Mouse (Mus musculus): Measurements from ENCODE around the gene Oca2. TPM values are rescaled to one million over a fixed set of nuclear protein-coding genes. Genes with fewer than 3 reads are reported as not detected.

Oca2 gene
- polyA plus RNA-seq, 1 experiment: not detected

DNA sequence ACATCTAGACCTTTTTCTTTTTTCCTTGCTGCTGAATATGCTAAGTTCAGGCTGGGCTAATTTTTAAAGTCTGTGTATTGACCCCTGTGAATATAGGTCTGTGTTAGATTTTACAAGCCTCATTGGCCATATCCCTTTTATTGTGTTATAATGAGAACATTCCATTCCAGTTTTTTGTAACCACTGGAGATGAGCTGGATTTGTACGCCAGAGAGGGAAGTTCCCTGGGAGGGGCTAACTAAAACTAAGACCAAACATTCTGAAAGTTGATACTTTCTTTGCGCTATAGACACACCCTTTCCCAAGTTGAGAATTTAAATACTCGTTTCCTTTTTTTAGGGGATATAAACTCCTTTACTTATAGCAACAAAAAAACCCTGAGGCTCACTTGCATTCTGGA, 34.7 kb upstream of the Oca2 start:
- Histone ChIP-seq H3K27me3 (ENCODE audit: control insufficient read depth, insufficient read depth, low read length, poor library complexity, severe bottlenecking) (no peaks in the 10 kb centered on the region), H3K27ac (ENCODE audit: insufficient read depth, low read length) (no peak overlapping the region), H3K9ac (ENCODE audit: low read depth, poor library complexity, severe bottlenecking) (no peak overlapping the region), H3K9me3 (replicated peaks; ENCODE audit: control insufficient read depth, insufficient read depth, low read length, poor library complexity, severe bottlenecking) (no peaks in the 10 kb centered on the region), H3K4me1 (ENCODE audit: control insufficient read depth, insufficient read depth, low read length) (no peaks in the 10 kb centered on the region), H3K36me3 (ENCODE audit: control insufficient read depth, insufficient read depth, low read length, poor library complexity, severe bottlenecking) (peaks cover 10% of the 10 kb centered on the region; the same call in 1 of the 2 replicates), H3K4me3 (ENCODE audit: low read depth, low read length) (no peak overlapping the region)
- TF ChIP-seq POLR2A (IDR thresholded peaks at IDR 0.05; ENCODE audit: insufficient read depth, low read length) (no peak), CTCF (IDR thresholded peaks at IDR 0.05; ENCODE audit: low read depth, low read length) (no peak), EP300 (IDR thresholded peaks at IDR 0.05; ENCODE audit: insufficient read depth, low read depth, low read length) (no peak)

DNA sequence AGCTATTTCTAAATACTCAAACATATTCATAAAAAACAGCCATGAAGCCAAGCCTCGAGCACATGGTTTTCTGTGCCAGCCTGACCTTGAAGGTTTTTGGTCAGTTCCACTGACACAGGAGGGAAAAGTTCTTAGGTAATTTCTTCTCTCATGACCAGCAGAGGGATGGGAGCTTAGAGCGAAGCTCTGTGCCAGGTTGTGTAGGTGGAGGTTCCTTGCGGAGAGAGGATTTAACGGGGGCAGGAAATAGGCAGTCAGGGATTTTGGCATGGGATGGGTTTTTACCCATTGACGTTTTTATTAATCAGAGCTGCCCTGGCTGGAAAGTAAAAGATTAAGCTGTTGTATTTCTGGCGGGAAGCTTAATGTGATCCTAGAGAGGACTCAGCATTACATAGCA, 18.7 kb upstream of the Oca2 start:
- no peak for TF ChIP-seq POLR2A (IDR thresholded peaks at IDR 0.05; ENCODE audit: insufficient read depth, low read length)
- TF ChIP-seq EP300 (IDR thresholded peaks at IDR 0.05; ENCODE audit: insufficient read depth, low read depth, low read length): no peak
- TF ChIP-seq CTCF (IDR thresholded peaks at IDR 0.05; ENCODE audit: low read depth, low read length): no peak
- Histone ChIP-seq H3K9ac (ENCODE audit: low read depth, poor library complexity, severe bottlenecking) (no peak overlapping the region), H3K4me3 (ENCODE audit: low read depth, low read length) (no peak overlapping the region), H3K36me3 (ENCODE audit: control insufficient read depth, insufficient read depth, low read length, poor library complexity, severe bottlenecking) (peaks cover 7% of the 10 kb centered on the region), H3K27me3 (ENCODE audit: control insufficient read depth, insufficient read depth, low read length, poor library complexity, severe bottlenecking) (no peaks in the 10 kb centered on the region), H3K27ac (ENCODE audit: insufficient read depth, low read length) (no peak overlapping the region), H3K9me3 (replicated peaks; ENCODE audit: control insufficient read depth, insufficient read depth, low read length, poor library complexity, severe bottlenecking) (no peaks in the 10 kb centered on the region), H3K4me1 (ENCODE audit: control insufficient read depth, insufficient read depth, low read length) (no peaks in the 10 kb centered on the region)

DNA sequence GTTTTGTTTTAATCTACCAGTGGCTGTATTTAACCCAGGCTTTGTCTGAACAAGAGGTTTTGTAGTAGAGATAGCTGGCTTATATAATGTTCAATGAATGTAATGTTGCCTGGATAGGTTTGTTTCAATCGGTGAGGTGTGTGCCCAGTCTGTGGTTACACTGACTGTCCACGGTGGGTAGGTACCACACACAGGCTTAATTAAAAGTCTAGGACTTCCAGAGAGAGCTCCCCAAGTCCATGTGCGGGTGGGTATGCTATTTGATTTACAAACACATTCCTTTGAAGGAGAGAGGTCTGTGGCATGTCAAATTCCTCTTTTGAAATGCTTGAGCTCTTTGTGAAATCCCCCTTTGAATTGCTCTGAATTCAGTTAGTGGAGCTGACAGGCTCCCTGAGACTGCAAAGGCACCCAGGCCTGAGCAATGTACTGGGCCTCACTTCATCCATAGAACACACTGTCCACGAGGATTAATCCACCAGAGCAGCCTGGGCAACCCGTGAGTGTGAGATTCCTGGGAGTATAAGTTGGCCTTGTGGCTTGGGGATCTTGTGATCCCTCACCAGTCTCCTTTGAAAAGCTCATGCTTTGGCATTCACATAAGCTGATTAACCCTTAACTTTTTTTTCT, 3.7 kb upstream of the Oca2 start:
- no peaks in the 10 kb centered on the region for H3K27me3 ChIP-seq (ENCODE audit: control insufficient read depth, insufficient read depth, low read length, poor library complexity, severe bottlenecking)
- no peak for TF ChIP-seq EP300 (IDR thresholded peaks at IDR 0.05; ENCODE audit: insufficient read depth, low read depth, low read length)
- TF ChIP-seq CTCF (IDR thresholded peaks at IDR 0.05; ENCODE audit: low read depth, low read length): no peak
- TF ChIP-seq POLR2A (IDR thresholded peaks at IDR 0.05; ENCODE audit: insufficient read depth, low read length): no peak
- peaks cover 2% of the 10 kb centered on the region for H3K36me3 ChIP-seq (ENCODE audit: control insufficient read depth, insufficient read depth, low read length, poor library complexity, severe bottlenecking)
- H3K4me1 ChIP-seq (ENCODE audit: control insufficient read depth, insufficient read depth, low read length): no peaks in the 10 kb centered on the region
- no peak overlapping the region for H3K27ac ChIP-seq (ENCODE audit: insufficient read depth, low read length)
- no peak overlapping the region for H3K4me3 ChIP-seq (ENCODE audit: low read depth, low read length)
- H3K9ac ChIP-seq (ENCODE audit: low read depth, poor library complexity, severe bottlenecking): no peak overlapping the region
- no peaks in the 10 kb centered on the region for H3K9me3 ChIP-seq (replicated peaks; ENCODE audit: control insufficient read depth, insufficient read depth, low read length, poor library complexity, severe bottlenecking)

DNA sequence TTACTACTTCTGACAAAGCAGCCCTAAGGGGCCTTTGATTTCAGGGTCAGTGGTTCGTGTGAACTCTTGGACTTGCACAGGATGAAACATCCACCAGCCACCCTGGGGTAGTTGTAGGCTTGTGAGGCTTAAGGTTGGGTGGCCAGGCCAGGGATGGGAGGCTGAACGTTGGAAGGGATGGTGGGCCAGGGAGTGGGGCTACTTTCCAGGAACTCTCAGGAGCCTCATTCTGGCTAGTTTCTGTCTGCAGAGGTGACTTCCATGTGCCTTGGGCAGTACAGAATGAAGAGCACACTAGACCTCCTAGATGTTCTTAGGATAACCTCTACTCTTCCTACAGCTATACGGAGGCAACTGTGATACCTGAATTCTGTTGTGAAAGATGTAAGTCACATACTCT, 2.9 kb upstream of the Oca2 start:
- Histone ChIP-seq H3K9ac (ENCODE audit: low read depth, poor library complexity, severe bottlenecking) (no peak overlapping the region), H3K27me3 (ENCODE audit: control insufficient read depth, insufficient read depth, low read length, poor library complexity, severe bottlenecking) (no peaks in the 10 kb centered on the region), H3K36me3 (ENCODE audit: control insufficient read depth, insufficient read depth, low read length, poor library complexity, severe bottlenecking) (no peaks in the 10 kb centered on the region), H3K9me3 (replicated peaks; ENCODE audit: control insufficient read depth, insufficient read depth, low read length, poor library complexity, severe bottlenecking) (no peaks in the 10 kb centered on the region), H3K27ac (ENCODE audit: insufficient read depth, low read length) (no peak overlapping the region), H3K4me1 (ENCODE audit: control insufficient read depth, insufficient read depth, low read length) (no peaks in the 10 kb centered on the region), H3K4me3 (ENCODE audit: low read depth, low read length) (no peak overlapping the region)
- TF ChIP-seq CTCF (IDR thresholded peaks at IDR 0.05; ENCODE audit: low read depth, low read length): no peak
- TF ChIP-seq POLR2A (IDR thresholded peaks at IDR 0.05; ENCODE audit: insufficient read depth, low read length): no peak
- TF ChIP-seq EP300 (IDR thresholded peaks at IDR 0.05; ENCODE audit: insufficient read depth, low read depth, low read length): no peak

DNA sequence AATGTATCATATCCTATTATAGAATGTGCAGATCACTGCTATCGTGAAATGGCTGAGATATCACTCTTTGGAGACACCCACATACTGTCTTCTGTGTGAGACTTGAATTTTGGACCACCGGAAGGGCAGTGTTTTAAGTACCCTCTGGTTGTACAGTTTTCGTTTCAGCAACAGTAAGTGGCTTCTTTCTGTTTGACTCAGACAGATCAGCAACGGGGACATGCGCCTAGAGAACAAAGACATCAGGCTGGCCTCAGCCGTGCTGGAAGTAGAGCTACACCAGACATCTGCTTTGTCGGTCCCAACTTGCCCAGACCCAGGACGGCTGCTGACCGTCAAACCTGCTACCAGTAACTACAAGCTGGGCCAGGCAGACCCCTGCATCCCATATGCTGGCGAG, 15.0 kb downstream of the Oca2 start:
- Histone ChIP-seq H3K4me1 (ENCODE audit: control insufficient read depth, insufficient read depth, low read length) (no peaks in the 10 kb centered on the region), H3K27ac (ENCODE audit: insufficient read depth, low read length) (no peak overlapping the region), H3K27me3 (ENCODE audit: control insufficient read depth, insufficient read depth, low read length, poor library complexity, severe bottlenecking) (no peaks in the 10 kb centered on the region), H3K9me3 (replicated peaks; ENCODE audit: control insufficient read depth, insufficient read depth, low read length, poor library complexity, severe bottlenecking) (no peaks in the 10 kb centered on the region), H3K4me3 (ENCODE audit: low read depth, low read length) (no peak overlapping the region), H3K9ac (ENCODE audit: low read depth, poor library complexity, severe bottlenecking) (no peak overlapping the region), H3K36me3 (ENCODE audit: control insufficient read depth, insufficient read depth, low read length, poor library complexity, severe bottlenecking) (no peaks in the 10 kb centered on the region)
- no peak for TF ChIP-seq CTCF (IDR thresholded peaks at IDR 0.05; ENCODE audit: low read depth, low read length)
- no peak for TF ChIP-seq POLR2A (IDR thresholded peaks at IDR 0.05; ENCODE audit: insufficient read depth, low read length)
- TF ChIP-seq EP300 (IDR thresholded peaks at IDR 0.05; ENCODE audit: insufficient read depth, low read depth, low read length): no peak

DNA sequence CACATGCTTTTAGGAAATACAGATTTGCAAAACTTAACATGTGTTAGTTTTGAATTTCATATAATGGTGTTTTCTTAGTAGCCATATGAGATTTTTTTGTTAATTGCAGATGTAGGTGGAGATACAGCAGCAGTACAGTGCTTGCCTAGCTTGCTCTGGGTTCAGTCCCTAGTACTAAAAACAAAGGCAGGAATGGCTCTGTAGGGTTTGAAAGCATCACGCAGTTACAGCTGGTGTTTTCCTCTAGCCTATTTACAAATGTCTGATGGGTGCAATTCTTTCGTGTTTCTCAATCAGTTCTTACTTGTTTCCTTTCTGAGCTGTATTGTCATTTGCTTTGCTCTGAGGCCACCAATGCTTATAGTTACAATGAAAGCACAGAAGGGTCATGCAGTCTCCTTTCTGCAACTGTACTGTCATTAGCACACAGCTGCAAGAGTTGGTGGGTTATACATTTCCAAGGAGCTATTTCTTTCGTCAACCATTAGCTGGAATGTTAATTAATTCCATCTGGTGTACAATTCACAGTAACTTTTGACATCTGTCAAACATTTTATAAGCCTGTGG, 18.4 kb downstream of the Oca2 start:
- no peaks in the 10 kb centered on the region for H3K36me3 ChIP-seq (ENCODE audit: control insufficient read depth, insufficient read depth, low read length, poor library complexity, severe bottlenecking)
- H3K27ac ChIP-seq (ENCODE audit: insufficient read depth, low read length): no peak overlapping the region
- no peaks in the 10 kb centered on the region for H3K4me1 ChIP-seq (ENCODE audit: control insufficient read depth, insufficient read depth, low read length)
- H3K9ac ChIP-seq (ENCODE audit: low read depth, poor library complexity, severe bottlenecking): no peak overlapping the region
- no peaks in the 10 kb centered on the region for H3K9me3 ChIP-seq (replicated peaks; ENCODE audit: control insufficient read depth, insufficient read depth, low read length, poor library complexity, severe bottlenecking)
- no peak for TF ChIP-seq CTCF (IDR thresholded peaks at IDR 0.05; ENCODE audit: low read depth, low read length)
- H3K4me3 ChIP-seq (ENCODE audit: low read depth, low read length): no peak overlapping the region
- H3K27me3 ChIP-seq (ENCODE audit: control insufficient read depth, insufficient read depth, low read length, poor library complexity, severe bottlenecking): no peaks in the 10 kb centered on the region
